Mouse (Mus musculus) olfactory bulb, adult 2 months (tissue): ENCODE data around the gene Polr2e.

ENCODE experiments used
- CTCF ChIP-seq: fragments of 200-500 bp; IDR thresholded peaks from 2 replicates; pipeline ENCODE4 v1.5.1; 2012; ENCODE audit warnings: low read depth, mild to moderate bottlenecking, low read length, moderate library complexity; ENCODE audit not compliant: insufficient read depth
- POLR2A ChIP-seq: fragments of 200-500 bp; IDR thresholded peaks from 2 replicates; pipeline ENCODE4 v1.6.1; 2012; ENCODE audit warnings: mild to moderate bottlenecking, low read depth, low read length, moderate library complexity; ENCODE audit not compliant: insufficient read depth

DNA sequence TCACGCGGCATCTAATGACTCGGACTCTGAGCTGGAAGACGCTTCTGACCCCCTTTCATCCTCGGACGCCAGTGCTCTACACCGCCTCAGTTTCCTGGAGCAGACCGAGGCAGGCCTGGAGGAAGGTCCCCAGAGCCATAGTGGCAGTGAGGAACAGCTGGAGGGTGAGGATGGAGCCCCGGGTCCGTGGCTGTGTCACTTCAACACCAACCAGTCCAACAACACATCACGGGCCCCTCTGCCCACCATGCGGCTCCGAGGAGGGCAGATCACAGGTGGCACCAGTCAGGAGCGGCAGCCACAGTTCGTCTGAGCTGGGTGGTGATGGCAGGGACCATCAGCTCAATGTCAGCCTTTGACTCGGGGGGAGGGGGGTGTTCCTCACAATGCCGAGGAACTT is 8.9 kb downstream of the Polr2e start:
- TF ChIP-seq POLR2A (no peak), CTCF (no peak)
